Mouse (Mus musculus) testis, adult 2 months (tissue): ENCODE results near the gene Apob. TPM values are rescaled to one million over a fixed set of nuclear protein-coding genes. Genes with fewer than 3 reads are reported as not detected.

Experiments used
- H3K27ac ChIP-seq: fragments of 200-500 bp; 2 replicates; pipeline ENCODE4 v1.5.1; 2012; ENCODE audit warnings: low read depth, low read length; ENCODE audit not compliant: control insufficient read depth, insufficient read depth
- H3K27me3 ChIP-seq: fragments of 200-500 bp; 2 replicates; pipeline ENCODE4 v1.6.1; 2012; ENCODE audit warnings: mild to moderate bottlenecking, low read length, moderate library complexity; ENCODE audit not compliant: control insufficient read depth, insufficient read depth
- H3K36me3 ChIP-seq: fragments of 200-500 bp; 2 replicates; pipeline ENCODE4 v1.6.1; 2012; ENCODE audit warnings: mild to moderate bottlenecking, low read length; ENCODE audit not compliant: control insufficient read depth, insufficient read depth
- H3K4me1 ChIP-seq: fragments of 200-500 bp; 2 replicates; pipeline ENCODE4 v1.6.1; 2012; ENCODE audit warnings: low read length; ENCODE audit not compliant: control insufficient read depth, insufficient read depth
- H3K4me3 ChIP-seq: fragments of 200-500 bp; 2 replicates; pipeline ENCODE4 v1.5.1; 2012; ENCODE audit warnings: low read depth, mild to moderate bottlenecking, low read length, moderate library complexity, mixed read lengths; ENCODE audit not compliant: control insufficient read depth
- CTCF ChIP-seq: fragments of 200-500 bp; IDR thresholded peaks from 2 replicates; pipeline ENCODE4 v1.5.1; 2012; ENCODE audit warnings: low read depth, mild to moderate bottlenecking, inconsistent platforms, low read length, moderate library complexity; ENCODE audit not compliant: control insufficient read depth, insufficient read depth, insufficient replicate concordance
- POLR2A ChIP-seq: fragments of 200-500 bp; IDR thresholded peaks from 2 replicates; pipeline ENCODE4 v1.6.1; 2012; ENCODE audit warnings: low read depth, mild to moderate bottlenecking, inconsistent platforms, low read length, moderate library complexity; ENCODE audit not compliant: control insufficient read depth
- polyA plus RNA-seq: library from polyadenylated mRNA; depleted of rRNA; stranded (reverse); fragments of >200 nt; gene quantifications from 2 replicates; pipeline ENCODE4 v1.2.3, GENCODE M21; 2012

The Apob gene
- polyA plus RNA-seq, 1 experiment: 0.01 TPM

GRCm38 (mm10) chr12:7970301-7970700 lies 7.1 kb upstream of the Apob start:
- Histone ChIP-seq H3K27ac (no peak overlapping the region), H3K4me1 (no peaks in the 10 kb centered on the region), H3K36me3 (no peaks in the 10 kb centered on the region), H3K4me3 (no peak overlapping the region; the same call in 1 of the 2 replicates), H3K27me3 (no peaks in the 10 kb centered on the region)
- TF ChIP-seq POLR2A (no peak), CTCF (no peak)

GRCm38 (mm10) chr12:7970817-7971216 lies 6.6 kb upstream of the Apob start:
- no peaks in the 10 kb centered on the region for H3K4me1 ChIP-seq
- TF ChIP-seq CTCF: no peak
- TF ChIP-seq POLR2A: no peak
- no peaks in the 10 kb centered on the region for H3K27me3 ChIP-seq
- H3K4me3 ChIP-seq: no peak overlapping the region
- no peaks in the 10 kb centered on the region for H3K36me3 ChIP-seq
- no peak overlapping the region for H3K27ac ChIP-seq

- H3K4me3 ChIP-seq: no peak overlapping the region
- no peaks in the 10 kb centered on the region for H3K27me3 ChIP-seq
- H3K4me1 ChIP-seq: no peaks in the 10 kb centered on the region
- no peak for TF ChIP-seq POLR2A
- no peak for TF ChIP-seq CTCF
- H3K27ac ChIP-seq: no peak overlapping the region
- H3K36me3 ChIP-seq: no peaks in the 10 kb centered on the region
Measured at GRCm38 (mm10) chr12:7971736-7972135, 5.7 kb upstream of the Apob start.

- Histone ChIP-seq H3K4me1 (peaks cover 7% of the 10 kb centered on the region), H3K27ac (no peak overlapping the region), H3K36me3 (no peaks in the 10 kb centered on the region), H3K4me3 (no peak overlapping the region), H3K27me3 (no peaks in the 10 kb centered on the region)
- TF ChIP-seq POLR2A (no peak), CTCF (no peak)
Measured at GRCm38 (mm10) chr12:7973773-7974322, 3.6 kb upstream of the Apob start.

- H3K4me1 ChIP-seq: peaks cover 7% of the 10 kb centered on the region
- H3K4me3 ChIP-seq: no peak overlapping the region; the same call in 1 of the 2 replicates
- H3K36me3 ChIP-seq: no peaks in the 10 kb centered on the region
- peak; percentile 86; the same call in 1 of the 2 replicates for TF ChIP-seq CTCF
- no peak for TF ChIP-seq POLR2A
- H3K27ac ChIP-seq: no peak overlapping the region
- no peaks in the 10 kb centered on the region for H3K27me3 ChIP-seq
Measured at GRCm38 (mm10) chr12:7978190-7978884, 889 bp downstream of the Apob start.

- Histone ChIP-seq H3K27me3 (no peaks in the 10 kb centered on the region), H3K27ac (no peak overlapping the region), H3K4me3 (no peak overlapping the region), H3K36me3 (no peaks in the 10 kb centered on the region), H3K4me1 (no peaks in the 10 kb centered on the region)
- no peak for TF ChIP-seq CTCF
- no peak for TF ChIP-seq POLR2A
Measured at GRCm38 (mm10) chr12:7984411-7984810, 7.0 kb downstream of the Apob start.

- H3K4me1 ChIP-seq: no peaks in the 10 kb centered on the region
- H3K36me3 ChIP-seq: no peaks in the 10 kb centered on the region
- H3K27me3 ChIP-seq: no peaks in the 10 kb centered on the region
- TF ChIP-seq POLR2A (no peak), CTCF (no peak)
- no peak overlapping the region for H3K27ac ChIP-seq
- no peak overlapping the region for H3K4me3 ChIP-seq
Measured at GRCm38 (mm10) chr12:7990804-7991203, 13.4 kb downstream of the Apob start.
